Mouse (Mus musculus) cerebellum, adult 2 months (tissue): Measurements from ENCODE around the gene Mccc2. TPM values are rescaled to one million over a fixed set of nuclear protein-coding genes. Genes with fewer than 3 reads are reported as not detected.

ENCODE experiments used
- DNase-seq, 2 experiments: peaks; one replicate each; pipeline ENCODE4 v3.0.0; 2021
- H3K27ac ChIP-seq: fragments of 200-500 bp; 2 replicates; pipeline ENCODE4 v1.5.1; 2012; ENCODE audit warnings: low read length, control low read depth, inconsistent platforms; ENCODE audit not compliant: insufficient read depth
- H3K27me3 ChIP-seq: fragments of 200-500 bp; 2 replicates; pipeline ENCODE4 v1.6.1; 2012; ENCODE audit warnings: inconsistent platforms, mild to moderate bottlenecking, low read length, moderate library complexity; ENCODE audit not compliant: control insufficient read depth, insufficient read depth
- H3K4me1 ChIP-seq: fragments of 200-500 bp; 2 replicates; pipeline ENCODE4 v1.6.1; 2011; ENCODE audit warnings: low read length; ENCODE audit not compliant: control insufficient read depth, insufficient read depth
- H3K4me3 ChIP-seq: fragments of 200-500 bp; replicated peaks from 2 replicates; pipeline ENCODE3; 2011; ENCODE audit warnings: mild to moderate bottlenecking, low read depth, low read length, control low read depth; ENCODE audit not compliant: insufficient read depth
- CTCF ChIP-seq: fragments of 200-500 bp; IDR thresholded peaks from 2 replicates; pipeline ENCODE4 v1.5.1; 2011; ENCODE audit warnings: low read depth, mild to moderate bottlenecking, control low read depth, low read length, moderate library complexity, borderline replicate concordance; ENCODE audit not compliant: insufficient read depth
- POLR2A ChIP-seq: fragments of 200-500 bp; IDR thresholded peaks from 2 replicates; pipeline ENCODE4 v1.6.1; 2011; ENCODE audit warnings: low read length, control low read depth, borderline replicate concordance; ENCODE audit not compliant: insufficient read depth
- WGBS: fragments of 180-500 bp; shearing (Covaris S2); methylation state at CpG from one replicate; pipeline ENCODE4 v1.1.7; 2018; 5-methylcytosine and 5-hydroxymethylcytosine counted together
- polyA plus RNA-seq: library from polyadenylated mRNA; depleted of rRNA; stranded (reverse); fragments of >200 nt; gene quantifications from 2 replicates; pipeline ENCODE4 v1.2.3, GENCODE M21; 2012

Mccc2 gene
- polyA plus RNA-seq, 1 experiment, result 30.2 TPM

DNA sequence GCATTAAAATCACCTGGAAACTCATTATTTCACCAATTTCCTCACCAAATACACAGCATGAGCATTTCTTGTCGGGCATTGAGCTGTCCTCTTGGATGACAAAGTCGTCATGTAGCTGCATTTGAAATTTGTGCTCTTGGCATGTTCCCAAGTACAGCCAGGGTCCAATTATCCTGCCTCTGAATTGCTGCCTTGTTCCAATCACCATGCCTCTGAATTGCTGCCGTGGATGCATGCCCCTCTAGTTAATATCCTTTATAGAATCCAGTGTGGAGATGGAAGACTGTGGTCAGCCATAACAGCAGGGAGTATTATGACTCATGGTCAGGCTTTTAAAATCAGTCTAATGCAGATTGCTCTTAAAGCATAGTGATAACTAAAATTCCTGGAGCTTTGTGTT, 77.7 kb downstream of the Mccc2 start:
- Histone ChIP-seq H3K4me3 (no peak overlapping the region), H3K4me1 (0 out of 2 replicates have a peak, but pooled peaks cover 3% of the 10 kb centered on the region), H3K27me3 (no peaks in the 10 kb centered on the region), H3K27ac (no peak overlapping the region)
- 2% methylated on average over 3 of the region's 3 CpGs for WGBS
- DNase-seq, result no peak
- no peak for TF ChIP-seq CTCF
- no peak for TF ChIP-seq POLR2A

DNA sequence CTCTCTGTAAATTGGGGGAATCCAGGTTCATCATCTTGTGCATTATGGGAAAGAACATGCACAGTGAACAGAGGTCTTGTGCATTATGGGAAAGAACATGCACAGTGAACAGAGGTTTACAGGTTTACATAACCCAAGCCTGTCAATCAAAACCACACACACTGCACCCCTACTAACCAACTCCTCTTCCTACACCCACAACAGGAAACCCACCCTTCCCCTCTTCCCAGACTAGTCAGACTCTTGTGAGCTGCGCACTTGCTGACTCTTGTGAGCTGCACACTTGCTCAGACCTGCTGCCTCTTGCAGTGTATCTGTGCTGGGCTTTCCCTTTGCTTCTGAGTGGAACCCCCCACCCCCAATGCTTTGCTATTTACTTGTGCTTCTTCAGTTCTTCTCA, 83.0 kb downstream of the Mccc2 start:
- Histone ChIP-seq H3K27ac (no peak overlapping the region), H3K4me1 (no peaks in the 10 kb centered on the region), H3K27me3 (no peaks in the 10 kb centered on the region), H3K4me3 (no peak overlapping the region)
- WGBS, result 87% methylated on average over 1 of the region's 1 CpGs
- no peak for TF ChIP-seq POLR2A
- no peak for TF ChIP-seq CTCF
- no peak for DNase-seq

DNA sequence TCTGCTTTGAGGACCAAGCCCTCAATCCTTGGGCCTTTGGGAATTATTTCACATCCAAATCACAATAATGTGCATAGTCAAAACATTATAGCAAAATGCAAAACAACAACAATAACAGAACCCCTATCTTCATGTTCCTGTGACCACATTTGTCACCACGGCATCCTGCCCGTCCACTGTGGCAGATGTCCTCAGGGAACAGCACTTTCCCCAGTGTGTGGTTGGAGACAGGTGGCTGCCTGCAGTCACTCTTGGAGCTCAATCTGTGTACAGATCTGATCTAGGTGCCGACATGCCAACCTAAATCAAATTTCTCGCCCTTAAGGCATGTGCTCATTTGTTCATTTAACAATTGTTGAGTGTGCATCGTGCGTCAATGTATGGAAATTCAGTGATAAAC, 83.9 kb downstream of the Mccc2 start:
- H3K4me3 ChIP-seq, result no peak overlapping the region
- 61% methylated on average over 6 of the region's 6 CpGs for WGBS
- no peaks in the 10 kb centered on the region for H3K4me1 ChIP-seq
- no peaks in the 10 kb centered on the region for H3K27me3 ChIP-seq
- no peak for DNase-seq
- TF ChIP-seq CTCF, result no peak
- no peak for TF ChIP-seq POLR2A
- no peak overlapping the region for H3K27ac ChIP-seq

DNA sequence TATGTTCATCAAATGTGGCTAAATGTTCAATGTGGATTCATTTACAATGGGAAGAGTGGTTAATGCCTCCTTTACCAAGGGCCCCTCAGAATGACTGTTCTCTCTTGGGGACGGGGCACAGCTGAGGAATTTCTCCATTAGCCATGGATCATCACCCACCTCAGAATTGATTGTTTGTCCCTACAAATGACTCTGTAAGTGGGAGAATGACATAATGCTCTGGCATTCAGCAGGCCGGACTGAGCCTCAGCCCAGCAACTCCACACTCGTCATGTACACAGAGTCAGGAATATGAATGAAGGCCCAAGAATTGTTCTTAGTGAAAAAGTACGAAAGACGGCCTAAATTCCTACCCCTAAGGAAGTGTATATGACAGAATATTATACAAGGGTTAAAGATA, 89.2 kb downstream of the Mccc2 start:
- TF ChIP-seq CTCF, result no peak
- no peak for TF ChIP-seq POLR2A
- WGBS, result 54% methylated on average over 5 of the region's 5 CpGs

DNA sequence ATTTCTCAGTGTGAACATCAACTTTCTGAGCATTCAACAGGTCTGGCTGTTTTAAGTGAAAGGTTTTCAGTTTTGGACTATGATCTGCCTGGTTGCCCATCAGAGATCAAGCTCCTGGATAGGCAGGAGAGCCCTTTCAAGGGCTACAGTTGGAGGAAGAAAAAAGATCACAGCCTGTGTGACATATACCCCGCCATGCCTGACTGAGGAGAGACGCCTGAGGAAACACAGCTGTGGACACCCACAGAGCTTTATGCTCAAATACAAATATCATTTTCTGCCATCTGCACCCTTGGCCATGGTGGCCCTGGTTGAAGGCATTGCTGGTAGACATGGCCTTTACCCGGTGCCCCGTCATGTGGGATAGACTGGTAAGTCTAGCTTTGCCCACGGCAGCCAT, 99.8 kb downstream of the Mccc2 start:
- H3K27me3 ChIP-seq, result no peaks in the 10 kb centered on the region
- WGBS, result 21% methylated on average over 5 of the region's 5 CpGs
- H3K4me3 ChIP-seq, result no peak overlapping the region
- no peak overlapping the region for H3K27ac ChIP-seq
- no peaks in the 10 kb centered on the region for H3K4me1 ChIP-seq
- TF ChIP-seq CTCF (no peak), POLR2A (no peak)
- DNase-seq, result no peak

More for the DNA sequence above, 89.2 kb downstream of the Mccc2 start:
- no peaks in the 10 kb centered on the region for H3K27me3 ChIP-seq
- no peak for DNase-seq
- H3K4me3 ChIP-seq, result no peak overlapping the region
- no peak overlapping the region for H3K27ac ChIP-seq
- H3K4me1 ChIP-seq, result no peaks in the 10 kb centered on the region

DNA sequence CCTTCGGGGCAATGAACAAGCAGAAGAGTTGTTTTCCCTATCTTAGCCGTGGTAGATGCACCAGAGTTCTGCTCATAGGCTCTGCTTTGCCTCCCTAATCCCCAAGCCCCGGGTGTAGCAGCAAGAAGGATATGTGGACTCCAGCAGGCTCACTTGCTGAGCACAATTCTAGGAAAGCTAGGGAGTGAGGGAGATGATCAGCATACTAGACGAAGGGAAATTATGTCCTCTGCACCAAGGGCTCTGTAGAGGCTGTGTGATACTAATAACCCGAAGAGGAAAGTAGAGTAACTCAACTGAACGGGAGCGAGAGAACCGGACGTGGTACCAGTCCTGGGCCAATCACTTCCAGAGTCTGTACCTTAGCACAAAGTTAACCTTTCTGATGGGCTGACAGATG, 114.5 kb downstream of the Mccc2 start, which contains the start of gene Cartpt:
TSS of gene Cartpt (minus strand) at position 127 of the 400 bp plus-strand sequence.
- Histone ChIP-seq H3K27ac (no peak within 1 kb of the TSS), H3K4me1 (no peaks in the 10 kb centered on the region), H3K4me3 (no peak within 1 kb of the TSS), H3K27me3 (peaks cover 3% of the 10 kb centered on the region; the same call in 1 of the 2 replicates)
- TF ChIP-seq CTCF (no peak), POLR2A (no peak)
- 42% methylated on average over 9 of the region's 9 CpGs for WGBS
- DNase-seq, result no peak

DNA sequence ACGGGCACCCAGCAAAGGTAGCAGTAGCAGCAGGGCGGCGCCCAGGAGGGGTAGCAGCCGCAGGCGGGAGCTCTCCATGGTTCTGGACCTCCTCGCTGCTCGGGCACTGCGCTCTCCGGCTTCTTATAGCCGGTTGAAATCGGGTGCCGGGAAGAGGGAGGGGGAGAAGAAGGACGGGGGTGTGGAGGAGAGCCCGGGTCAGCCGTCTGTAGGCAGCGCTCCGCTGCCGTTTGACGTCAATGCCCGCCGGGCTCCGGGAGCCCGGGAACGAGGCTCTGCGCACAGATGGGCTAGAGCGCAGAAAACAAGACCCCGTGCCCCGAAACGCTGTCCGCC, 114.9 kb downstream of the Mccc2 start:
- peak; percentile 1 to 7 for DNase-seq
- H3K4me1 ChIP-seq, result no peaks in the 10 kb centered on the region
- no peak overlapping the region for H3K4me3 ChIP-seq
- under 1% methylated on average over 26 of the region's 30 CpGs for WGBS
- H3K27ac ChIP-seq, result no peak overlapping the region
- TF ChIP-seq CTCF (no peak), POLR2A (no peak)
- H3K27me3 ChIP-seq, result peaks cover 3% of the 10 kb centered on the region; the same call in 1 of the 2 replicates

DNA sequence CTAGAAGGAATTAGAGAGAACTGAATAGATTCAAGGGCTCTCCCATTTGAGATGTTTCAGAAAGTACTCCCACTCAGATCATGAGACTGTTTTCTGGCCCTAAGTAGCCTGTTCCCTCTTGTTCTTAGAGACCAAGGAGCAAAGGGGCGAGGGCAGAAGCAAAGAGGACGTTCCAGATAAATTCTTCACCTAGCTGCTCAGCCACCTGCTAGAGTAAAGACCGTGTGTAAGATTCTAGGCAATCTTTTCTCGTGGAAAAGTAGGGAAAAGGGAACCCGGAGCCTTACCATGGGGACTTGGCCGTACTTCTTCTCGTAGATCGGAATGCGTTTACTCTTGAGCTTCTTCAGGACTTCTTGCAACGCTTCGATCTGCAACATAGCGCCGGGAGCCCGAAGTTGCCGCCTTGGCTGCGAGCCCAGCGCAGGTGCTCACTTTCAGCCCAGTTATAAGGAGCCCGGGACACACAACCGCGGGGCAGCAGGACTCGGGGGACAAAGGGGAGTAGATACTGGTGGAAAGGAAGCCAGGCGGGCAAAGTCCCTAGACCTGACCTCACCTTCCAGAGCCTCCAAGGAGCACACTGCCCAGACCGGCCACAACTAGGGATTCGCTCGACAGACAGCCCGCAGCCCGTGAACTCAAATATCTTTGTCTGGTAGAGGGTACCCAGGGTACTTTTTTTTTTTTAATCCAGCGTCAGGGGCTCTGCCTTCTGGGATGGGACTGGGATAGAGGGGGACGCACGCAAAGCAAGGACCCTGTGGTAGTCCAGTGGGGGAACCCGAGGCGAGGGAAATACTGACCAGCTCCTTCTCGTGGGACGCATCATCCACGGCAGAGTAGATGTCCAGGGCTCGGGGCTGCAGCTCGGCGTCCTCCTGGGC, 115.5 kb downstream of the Mccc2 start:
- H3K27me3 ChIP-seq, result peaks cover 3% of the 10 kb centered on the region; the same call in 1 of the 2 replicates
- H3K4me1 ChIP-seq, result no peaks in the 10 kb centered on the region
- H3K27ac ChIP-seq, result no peak overlapping the region
- H3K4me3 ChIP-seq, result no peak overlapping the region
- TF ChIP-seq CTCF, result no peak
- no peak for TF ChIP-seq POLR2A
- 5% methylated on average over 38 of the region's 38 CpGs for WGBS
- DNase-seq, result peak; percentile 4 to 14
